Mouse (Mus musculus) left cerebral cortex, adult 9 months (tissue): ENCODE measurements around the gene Pheta1.

ENCODE experiments used
- DNase-seq, 2 experiments: peaks; one replicate each; pipeline ENCODE4 v3.0.0; 2022; ENCODE audit warnings: low spot score in 2 of 2

The Pheta1 gene

GRCm38 (mm10) chr5:121825606-121826005 lies 23.2 kb upstream of the Pheta1 start:
- no peak for DNase-seq

DNA sequence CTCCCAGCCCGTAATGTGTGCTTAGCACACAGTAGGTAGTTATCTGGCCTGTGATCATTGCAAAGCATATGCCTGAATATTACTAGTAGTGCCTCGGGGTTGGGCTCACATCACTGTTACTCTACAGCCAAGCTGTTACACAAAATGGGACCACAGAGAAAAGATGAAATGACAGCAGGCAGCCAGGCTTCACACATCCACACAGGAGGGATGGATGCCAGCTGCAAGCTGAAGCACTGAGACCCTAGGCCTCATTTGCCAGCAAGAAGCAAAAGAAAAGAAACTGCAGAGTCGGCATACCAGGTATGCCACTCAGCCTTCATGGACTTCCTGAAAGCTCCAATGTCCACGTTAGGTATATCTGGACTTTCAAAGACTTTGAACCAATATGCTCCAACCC lies 20.9 kb upstream of the Pheta1 start:
- no peak for DNase-seq

GRCm38 (mm10) chr5:121828491-121829432 lies 20.0 kb upstream of the Pheta1 start:
- DNase-seq = no peak

DNA sequence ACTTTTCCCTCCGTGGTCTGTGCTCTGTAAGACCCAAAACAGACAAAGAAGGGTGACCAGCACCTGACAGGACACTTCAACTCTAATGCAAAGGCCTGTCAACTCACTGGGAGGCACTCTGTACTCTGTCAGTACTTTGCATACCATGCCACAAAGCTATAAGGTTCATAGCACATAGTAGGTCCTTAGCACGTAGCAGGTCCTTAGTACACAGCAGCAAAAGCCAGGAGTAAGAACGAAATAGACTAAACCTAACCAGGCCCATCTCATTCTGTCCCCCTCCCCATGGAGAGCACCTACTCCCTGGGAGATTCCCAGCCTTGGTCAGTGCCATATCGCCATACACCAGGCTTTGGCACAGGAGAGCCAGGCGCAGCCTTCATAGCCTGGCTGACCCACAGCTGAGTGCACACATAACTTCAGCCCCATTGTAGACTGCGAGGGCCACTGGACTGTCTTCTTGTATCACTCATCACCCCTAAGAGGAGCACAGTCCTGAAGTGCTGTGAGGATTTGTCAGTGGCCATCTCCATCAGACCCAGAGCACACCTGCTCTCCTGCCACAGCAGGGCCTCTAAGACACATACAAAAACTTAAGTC lies 17.7 kb upstream of the Pheta1 start:
- no peak for DNase-seq

GRCm38 (mm10) chr5:121832376-121833155 lies 16.2 kb upstream of the Pheta1 start:
- no peak for DNase-seq

- DNase-seq = no peak
Measured at GRCm38 (mm10) chr5:121833159-121833558, 15.6 kb upstream of the Pheta1 start.

GRCm38 (mm10) chr5:121833572-121834240 lies 15.1 kb upstream of the Pheta1 start:
- DNase-seq = no peak

GRCm38 (mm10) chr5:121834241-121834606 lies 14.6 kb upstream of the Pheta1 start:
- DNase-seq = no peak

GRCm38 (mm10) chr5:121834991-121835747 lies 13.6 kb upstream of the Pheta1 start:
- DNase-seq = no peak

DNA sequence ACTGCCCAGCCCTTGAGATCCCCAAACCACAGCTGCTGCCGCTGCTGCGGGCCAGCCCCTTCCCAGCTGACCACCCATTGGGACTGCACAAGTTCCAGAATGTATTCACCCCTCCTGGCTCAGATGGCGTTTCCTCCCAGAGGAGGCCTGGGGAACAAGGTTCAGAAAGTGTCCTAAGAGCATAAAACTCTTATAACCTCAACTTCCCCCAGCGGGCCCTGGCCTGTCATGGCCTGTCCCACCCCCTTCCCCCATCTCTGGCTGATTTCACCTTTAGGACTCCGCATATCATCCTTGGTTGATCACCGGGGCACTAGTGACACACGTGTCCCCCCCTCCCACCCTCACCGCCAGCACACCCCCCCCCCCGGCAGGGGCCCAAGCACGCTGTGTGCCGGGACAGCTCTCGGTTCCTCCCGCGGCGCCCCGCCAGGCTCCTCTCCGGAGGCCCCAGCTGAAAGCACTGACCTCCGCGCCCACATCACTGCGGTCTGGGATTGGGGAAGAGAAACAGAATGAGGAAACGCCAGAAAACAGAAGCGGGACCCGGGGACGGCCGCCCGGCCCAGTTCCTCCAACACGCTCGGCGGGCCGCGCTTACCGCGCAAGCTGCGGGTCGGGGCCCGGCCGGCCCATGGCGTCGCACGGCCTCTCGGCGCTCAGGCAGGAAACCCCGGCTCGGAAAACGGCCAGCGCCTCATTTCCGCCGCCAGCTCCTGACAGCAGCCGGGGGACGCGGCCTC lies 12.7 kb upstream of the Pheta1 start:
- DNase-seq = peak in 1 of 2 experiments; percentile 68

DNA sequence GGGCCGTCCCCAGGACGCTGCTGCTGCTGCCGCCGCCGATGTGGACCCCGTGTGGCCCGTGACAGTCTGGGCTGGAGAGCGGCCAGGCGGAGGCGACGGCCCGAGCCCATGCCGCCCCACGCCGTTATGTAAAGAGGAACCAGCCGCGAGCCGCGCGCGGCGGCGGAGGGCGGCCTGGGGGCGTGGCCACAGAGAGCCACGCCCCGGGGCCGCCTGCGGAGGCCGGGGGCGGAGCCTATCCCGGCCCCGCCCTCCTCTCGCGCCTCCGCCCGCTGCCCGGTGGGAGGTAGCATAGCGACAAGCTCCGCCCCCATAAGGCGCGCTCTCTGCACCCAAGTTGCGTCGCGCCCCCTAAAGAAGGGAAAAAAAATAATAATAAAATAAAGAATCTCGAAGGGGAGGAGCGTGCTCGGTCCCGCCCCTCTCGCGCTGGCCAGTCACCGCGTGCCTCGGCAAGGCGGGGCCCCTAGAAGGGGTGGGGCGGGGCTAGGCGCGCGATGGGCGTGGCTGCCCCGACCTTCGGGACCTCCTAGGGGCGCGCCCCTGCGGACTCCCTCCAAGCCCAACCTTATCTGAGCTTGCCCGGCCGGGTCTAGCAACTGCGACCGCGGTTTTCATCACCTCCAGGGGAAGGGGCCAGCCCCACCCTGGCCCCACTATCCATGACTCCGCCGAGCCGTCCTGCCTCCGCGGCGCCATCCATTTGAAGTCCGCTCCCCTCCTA lies 11.9 kb upstream of the Pheta1 start:
- peak; percentile 62 to 79 for DNase-seq

DNA sequence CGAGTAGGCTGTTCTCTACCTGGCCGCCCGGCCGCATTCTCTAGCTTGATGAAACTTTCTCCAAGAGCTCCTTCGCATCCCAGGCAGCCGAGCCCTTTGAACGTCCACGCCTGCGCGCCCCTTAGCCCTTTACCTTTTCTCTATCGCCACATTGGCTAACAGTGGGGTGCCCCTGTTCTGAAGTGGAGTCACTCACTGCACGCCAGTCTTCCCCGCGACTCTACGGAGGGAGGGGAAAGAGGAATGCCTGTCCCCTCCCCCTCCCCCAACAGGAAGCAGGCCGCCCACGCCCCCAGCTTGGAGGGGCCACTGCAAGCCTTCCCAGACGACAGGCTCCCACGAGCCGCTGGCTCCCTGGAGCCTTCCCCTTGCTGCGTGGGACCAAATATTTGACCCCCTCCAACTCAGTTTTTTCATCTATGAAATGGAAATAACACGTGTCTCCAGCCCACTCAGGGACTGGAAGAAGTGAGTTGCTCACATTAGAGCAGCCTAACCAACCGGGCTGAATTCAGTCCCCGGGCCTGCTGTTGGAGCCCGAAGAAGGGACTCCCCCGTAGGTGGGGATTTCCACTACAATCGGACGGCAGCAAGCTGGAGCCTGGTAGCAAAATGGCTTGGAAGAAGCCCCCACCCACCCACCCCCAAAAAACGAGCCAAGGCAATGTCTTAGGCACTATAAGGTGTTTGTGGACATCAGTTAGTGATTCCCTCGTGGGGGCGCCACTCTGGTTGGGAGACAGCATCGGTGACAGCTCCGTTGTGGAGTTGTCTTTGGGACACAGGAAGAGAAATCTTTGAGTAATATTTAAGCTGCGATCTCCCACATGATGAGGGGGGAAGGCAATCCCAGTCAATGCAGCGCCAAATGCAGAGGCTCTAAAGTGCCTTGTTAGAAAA lies 11.1 kb upstream of the Pheta1 start, which contains the start of gene Sh2b3:
Gene Sh2b3 (minus strand): TSS at position 206 of the 900 bp plus-strand sequence.
- DNase-seq = no peak

DNA sequence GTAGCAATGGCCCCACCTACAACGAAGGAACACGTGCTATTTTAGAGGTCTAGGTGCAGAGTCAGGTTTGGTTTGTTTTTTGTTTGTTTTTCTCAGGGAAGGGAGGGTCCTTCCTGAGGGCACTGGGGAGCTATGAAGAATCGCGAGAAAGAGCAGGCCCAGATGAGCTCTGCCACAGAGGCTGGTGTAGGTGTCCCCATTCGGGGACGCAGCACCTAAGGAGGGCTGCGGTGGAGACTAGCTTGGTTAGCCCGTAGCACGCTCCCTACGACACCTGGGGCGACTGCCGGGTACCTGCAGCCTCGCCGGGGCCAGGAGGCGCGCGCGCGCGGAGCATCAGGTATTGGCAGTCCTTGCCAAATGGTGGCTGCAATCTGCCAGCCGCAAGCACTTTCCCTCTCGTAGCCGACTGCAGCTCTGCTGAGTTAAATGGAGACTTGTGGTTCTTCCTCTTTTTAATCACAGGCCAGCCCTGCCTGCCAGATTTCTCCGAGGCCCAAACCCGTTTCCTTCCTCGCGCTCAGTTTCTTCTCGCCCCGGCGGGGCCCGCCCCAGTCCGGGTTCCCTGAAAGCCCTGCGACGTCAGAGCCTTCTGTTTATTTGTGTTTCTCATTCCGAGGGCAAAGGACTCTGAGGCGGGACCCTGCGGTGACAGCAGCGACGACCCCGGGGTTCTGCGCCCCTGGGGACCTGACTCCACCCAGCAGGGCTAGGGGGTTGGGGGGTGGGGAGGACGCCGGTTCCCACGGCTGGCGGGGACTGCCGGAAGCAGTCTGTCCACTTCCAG lies 10.2 kb upstream of the Pheta1 start:
- peak in 1 of 2 experiments; percentile 64 for DNase-seq

GRCm38 (mm10) chr5:121839128-121839473 lies 9.7 kb upstream of the Pheta1 start:
- DNase-seq = no peak

- no peak for DNase-seq
Measured at GRCm38 (mm10) chr5:121841516-121841915, 7.3 kb upstream of the Pheta1 start.

DNA sequence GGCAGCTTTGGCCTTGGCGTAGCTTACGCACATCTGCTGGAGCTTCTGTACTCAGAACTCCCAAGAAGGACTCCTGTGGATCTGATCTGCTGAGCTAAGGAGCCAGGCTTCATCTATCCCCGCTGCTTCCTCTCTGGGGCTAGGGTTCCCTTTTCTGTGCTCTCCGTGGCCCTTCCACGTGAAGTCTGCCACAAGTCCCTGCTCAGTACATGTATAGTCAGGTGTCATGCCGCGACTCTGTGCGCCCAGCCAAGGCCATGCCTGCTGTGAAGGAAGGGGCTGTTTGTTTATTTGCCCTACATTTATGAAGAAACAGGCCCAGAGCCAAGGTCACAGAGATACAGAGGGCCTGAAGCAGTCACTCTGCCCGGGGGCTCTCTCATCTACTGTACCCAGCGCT lies 6.8 kb upstream of the Pheta1 start:
- DNase-seq = no peak

GRCm38 (mm10) chr5:121842665-121843118 lies 6.1 kb upstream of the Pheta1 start:
- peak in 1 of 2 experiments; percentile 77 for DNase-seq
